Mouse (Mus musculus) urinary bladder, adult 18-20 months (tissue): ENCODE results near the gene Acta1.

Experiments
- DNase-seq, 2 experiments: peaks; one replicate each; pipeline ENCODE4 v3.0.0; 2022; ENCODE audit warnings: low spot score in 2 of 2, mixed read lengths in 2 of 2

Acta1 gene

GRCm38 (mm10) chr8:123894502-123895097 is at the start of gene Acta1:
Gene Acta1, minus strand, starts transcription at chr8:123894751.
- no peak for DNase-seq

- no peak for DNase-seq
Measured at GRCm38 (mm10) chr8:123929026-123929425, 34.5 kb upstream of the Acta1 start.

GRCm38 (mm10) chr8:123925671-123926070 is 31.1 kb upstream of the Acta1 start:
- DNase-seq: no peak

- peak; percentile 45 to 59 for DNase-seq
Measured at GRCm38 (mm10) chr8:123924719-123925118, 30.2 kb upstream of the Acta1 start.

GRCm38 (mm10) chr8:123914635-123915034 is 20.1 kb upstream of the Acta1 start:
- no peak for DNase-seq

GRCm38 (mm10) chr8:123912265-123912664 is 17.7 kb upstream of the Acta1 start:
- DNase-seq: no peak

GRCm38 (mm10) chr8:123907604-123908003 is 13.1 kb upstream of the Acta1 start:
- DNase-seq: no peak

- DNase-seq: no peak
Measured at GRCm38 (mm10) chr8:123902653-123903052, 8.1 kb upstream of the Acta1 start.

- DNase-seq: no peak
Measured at GRCm38 (mm10) chr8:123899366-123899765, 4.8 kb upstream of the Acta1 start.

- DNase-seq: no peak
Measured at GRCm38 (mm10) chr8:123898576-123898975, 4.0 kb upstream of the Acta1 start.

- DNase-seq: no peak
Measured at GRCm38 (mm10) chr8:123896774-123897173, 2.2 kb upstream of the Acta1 start.

- DNase-seq: no peak
Measured at GRCm38 (mm10) chr8:123896366-123896761, 1.8 kb upstream of the Acta1 start.

GRCm38 (mm10) chr8:123895680-123896365 is 1.3 kb upstream of the Acta1 start:
- no peak for DNase-seq

- DNase-seq: no peak
Measured at GRCm38 (mm10) chr8:123895230-123895629, 679 bp upstream of the Acta1 start.

- no peak for DNase-seq
Measured at GRCm38 (mm10) chr8:123893413-123893812, 1.1 kb downstream of the Acta1 start.

- no peak for DNase-seq
Measured at GRCm38 (mm10) chr8:123892586-123893155, 1.9 kb downstream of the Acta1 start.

- no peak for DNase-seq
Measured at GRCm38 (mm10) chr8:123891883-123892585, 2.5 kb downstream of the Acta1 start.

GRCm38 (mm10) chr8:123891271-123891670 is 3.3 kb downstream of the Acta1 start:
- peak in 1 of 2 experiments; percentile 15 for DNase-seq

- DNase-seq: no peak
Measured at GRCm38 (mm10) chr8:123889797-123890196, 4.8 kb downstream of the Acta1 start.

GRCm38 (mm10) chr8:123887956-123888355 is 6.6 kb downstream of the Acta1 start:
- DNase-seq: no peak

GRCm38 (mm10) chr8:123887163-123887562 is 7.4 kb downstream of the Acta1 start:
- DNase-seq: no peak

- no peak for DNase-seq
Measured at GRCm38 (mm10) chr8:123884721-123885565, 9.6 kb downstream of the Acta1 start.
